Mouse (Mus musculus) lung, embryonic 14.5 days (tissue): ENCODE measurements around the gene Adamts12. TPM values are rescaled to one million over a fixed set of nuclear protein-coding genes. Genes with fewer than 3 reads are reported as not detected.
A peak's percentile ranks its signal among the peaks of the same experiment; 100 is the strongest.

Experiments
- ATAC-seq: fragments of 200-750 bp; cut with Nextera tagmentation; 2 replicates; pipeline ENCODE4 v1.8.0; 2017; ENCODE audit warnings: mild to moderate bottlenecking, moderate TSS enrichment, moderate library complexity; ENCODE audit not compliant: insufficient read depth
- DNase-seq: peaks from one replicate; pipeline ENCODE4 v3.0.0-alpha.2; 2015
- H3K27ac ChIP-seq: fragments of 300-500 bp; sonication (generic); 2 replicates; pipeline ENCODE4 v1.5.1; 2014; ENCODE audit warnings: low read depth, mild to moderate bottlenecking, moderate library complexity
- H3K27me3 ChIP-seq: fragments of 300-500 bp; sonication (generic); 2 replicates; pipeline ENCODE4 v1.6.1; 2014; ENCODE audit warnings: low read length, control low read depth; ENCODE audit not compliant: insufficient read depth
- H3K36me3 ChIP-seq: fragments of 300-500 bp; sonication (generic); 2 replicates; pipeline ENCODE4 v1.6.1; 2014; ENCODE audit warnings: control low read depth; ENCODE audit not compliant: insufficient read depth
- H3K4me1 ChIP-seq: fragments of 300-500 bp; sonication (generic); 2 replicates; pipeline ENCODE4 v1.6.1; 2014; ENCODE audit warnings: antibody characterized with exemption, control low read depth; ENCODE audit not compliant: insufficient read depth
- H3K4me2 ChIP-seq: fragments of 300-500 bp; sonication (generic); 2 replicates; pipeline ENCODE4 v1.6.1; 2014; ENCODE audit warnings: mild to moderate bottlenecking
- H3K4me3 ChIP-seq: fragments of 300-500 bp; sonication (generic); 2 replicates; pipeline ENCODE4 v1.5.1; 2014; ENCODE audit warnings: low read depth, low read length
- H3K9ac ChIP-seq: fragments of 300-500 bp; sonication (generic); 2 replicates; pipeline ENCODE4 v1.6.1; 2014
- H3K9me3 ChIP-seq: fragments of 300-500 bp; sonication (generic); 2 replicates; pipeline ENCODE4 v1.6.1; 2016; ENCODE audit warnings: low read depth, low read length, control low read depth
- CTCF ChIP-seq: IDR thresholded peaks from 2 replicates; pipeline ENCODE4 v1.5.1; 2016; ENCODE audit warnings: antibody characterized with exemption, low read depth
- WGBS: fragments of 180-500 bp; shearing (Covaris S2); extraction: QIAGEN DNeasy Blood & Tissue Kit; methylation state at CpG from one replicate; pipeline ENCODE4 v1.1.7; 2014; 5-methylcytosine and 5-hydroxymethylcytosine counted together
- polyA plus RNA-seq: library from polyadenylated mRNA; unstranded; fragments of >200 nt; fragmentation: Nextera tagmentation; extraction: Ambion mirVana; gene quantifications from 2 replicates; pipeline ENCODE4 v1.2.1, GENCODE M21; 2014

The Adamts12 gene
- polyA plus RNA-seq, 1 experiment from 2014 or later, result 7.0 TPM

- DNase-seq (peak; percentile 8), ATAC-seq (no peak)
- Histone ChIP-seq H3K4me1 (no peaks in the 10 kb centered on the region), H3K36me3 (0 out of 2 replicates have a peak, but pooled peaks cover 4% of the 10 kb centered on the region), H3K9ac (no peak overlapping the region), H3K4me2 (no peak overlapping the region), H3K4me3 (no peak overlapping the region), H3K9me3 (no peaks in the 10 kb centered on the region), H3K27ac (no peak overlapping the region), H3K27me3 (no peaks in the 10 kb centered on the region)
- WGBS, result 71% methylated on average over 3 of the region's 3 CpGs
- no peak for TF ChIP-seq CTCF
Observed at GRCm38 (mm10) chr15:11287780-11288179, 223.2 kb downstream of the Adamts12 start.

GRCm38 (mm10) chr15:11292246-11292645 is 227.7 kb downstream of the Adamts12 start:
- 0 out of 2 replicates have a peak, but pooled peaks cover 4% of the 10 kb centered on the region for H3K36me3 ChIP-seq
- 80% methylated on average over 5 of the region's 5 CpGs for WGBS
- DNase-seq, result no peak
- H3K4me1 ChIP-seq, result no peaks in the 10 kb centered on the region
- no peak overlapping the region for H3K9ac ChIP-seq
- TF ChIP-seq CTCF, result no peak
- H3K4me3 ChIP-seq, result no peak overlapping the region
- no peak overlapping the region for H3K4me2 ChIP-seq
- no peaks in the 10 kb centered on the region for H3K9me3 ChIP-seq
- H3K27ac ChIP-seq, result no peak overlapping the region
- no peaks in the 10 kb centered on the region for H3K27me3 ChIP-seq
- no peak for ATAC-seq

- WGBS, result 44% methylated on average over 6 of the region's 6 CpGs
- TF ChIP-seq CTCF, result no peak
- Histone ChIP-seq H3K4me2 (no peak overlapping the region), H3K27ac (no peak overlapping the region), H3K4me3 (no peak overlapping the region), H3K9ac (no peak overlapping the region), H3K4me1 (no peaks in the 10 kb centered on the region), H3K27me3 (no peaks in the 10 kb centered on the region), H3K9me3 (no peaks in the 10 kb centered on the region), H3K36me3 (0 out of 2 replicates have a peak, but pooled peaks cover 4% of the 10 kb centered on the region)
- ATAC-seq, result no peak
- DNase-seq, result peak; percentile 11
Observed at GRCm38 (mm10) chr15:11295016-11295415, 230.4 kb downstream of the Adamts12 start.

- H3K4me2 ChIP-seq, result no peak overlapping the region
- no peak overlapping the region for H3K4me3 ChIP-seq
- no peaks in the 10 kb centered on the region for H3K4me1 ChIP-seq
- ATAC-seq (no peak), DNase-seq (no peak)
- no peak overlapping the region for H3K9ac ChIP-seq
- H3K36me3 ChIP-seq, result no peaks in the 10 kb centered on the region
- no peak for TF ChIP-seq CTCF
- 88% methylated on average over 4 of the region's 4 CpGs for WGBS
- H3K9me3 ChIP-seq, result no peaks in the 10 kb centered on the region
- H3K27ac ChIP-seq, result no peak overlapping the region
- H3K27me3 ChIP-seq, result no peaks in the 10 kb centered on the region
Observed at GRCm38 (mm10) chr15:11297960-11298359, 233.4 kb downstream of the Adamts12 start.

GRCm38 (mm10) chr15:11317077-11317476 is 252.5 kb downstream of the Adamts12 start:
- DNase-seq (no peak), ATAC-seq (no peak)
- Histone ChIP-seq H3K9ac (no peak overlapping the region), H3K36me3 (no peaks in the 10 kb centered on the region), H3K27ac (no peak overlapping the region), H3K27me3 (no peaks in the 10 kb centered on the region), H3K4me1 (no peaks in the 10 kb centered on the region), H3K4me3 (no peak overlapping the region), H3K9me3 (no peaks in the 10 kb centered on the region), H3K4me2 (no peak overlapping the region)
- 27% methylated on average over 3 of the region's 3 CpGs for WGBS
- TF ChIP-seq CTCF, result no peak

GRCm38 (mm10) chr15:11320481-11320880 is 255.9 kb downstream of the Adamts12 start:
- no peaks in the 10 kb centered on the region for H3K27me3 ChIP-seq
- H3K4me3 ChIP-seq, result no peak overlapping the region
- H3K9ac ChIP-seq, result no peak overlapping the region
- no peak overlapping the region for H3K27ac ChIP-seq
- H3K4me1 ChIP-seq, result no peaks in the 10 kb centered on the region
- peak; percentile 71; the same call in 1 of the 2 replicates for ATAC-seq
- no peak overlapping the region for H3K4me2 ChIP-seq
- peak; percentile 84 for TF ChIP-seq CTCF
- WGBS, result 27% methylated on average over 8 of the region's 8 CpGs
- peak; percentile 83 for DNase-seq
- no peaks in the 10 kb centered on the region for H3K9me3 ChIP-seq
- no peaks in the 10 kb centered on the region for H3K36me3 ChIP-seq

GRCm38 (mm10) chr15:11339467-11340180 is 275.0 kb downstream of the Adamts12 start:
- no peak overlapping the region for H3K4me3 ChIP-seq
- no peak for DNase-seq
- no peaks in the 10 kb centered on the region for H3K36me3 ChIP-seq
- no peak overlapping the region for H3K4me2 ChIP-seq
- no peaks in the 10 kb centered on the region for H3K27me3 ChIP-seq
- WGBS, result 62% methylated on average over 7 of the region's 7 CpGs
- no peak for ATAC-seq
- no peaks in the 10 kb centered on the region for H3K4me1 ChIP-seq
- no peak for TF ChIP-seq CTCF
- H3K9me3 ChIP-seq, result no peaks in the 10 kb centered on the region
- H3K9ac ChIP-seq, result no peak overlapping the region
- H3K27ac ChIP-seq, result no peak overlapping the region
